Mouse (Mus musculus): ENCODE results near the gene Rprml.
A peak's percentile ranks its signal among the peaks of the same experiment; 100 is the strongest.

Gene Rprml

GRCm38 (mm10) chr11:103649301-103649982 is at the start of gene Rprml:
TSS of gene Rprml (plus strand) at chr11:103649570.
- DNase-seq (ENCODE audit: inconsistent ontology term) = peak; percentile 46

GRCm38 (mm10) chr11:103606611-103607010 is 42.8 kb upstream of the Rprml start:
- DNase-seq (ENCODE audit: inconsistent ontology term) = no peak

GRCm38 (mm10) chr11:103610772-103611171 is 38.6 kb upstream of the Rprml start:
- no peak for DNase-seq (ENCODE audit: inconsistent ontology term)

GRCm38 (mm10) chr11:103621040-103621439 is 28.3 kb upstream of the Rprml start, which contains the start of gene Gm884:
TSS of gene Gm884 (minus strand) at chr11:103621140.
- DNase-seq (ENCODE audit: inconsistent ontology term) = no peak

GRCm38 (mm10) chr11:103627453-103627852 is 21.9 kb upstream of the Rprml start:
- no peak for DNase-seq (ENCODE audit: inconsistent ontology term)

GRCm38 (mm10) chr11:103634806-103635205 is 14.6 kb upstream of the Rprml start:
- DNase-seq (ENCODE audit: inconsistent ontology term) = no peak

- no peak for DNase-seq (ENCODE audit: inconsistent ontology term)
Measured at GRCm38 (mm10) chr11:103635481-103635880, 13.9 kb upstream of the Rprml start.

GRCm38 (mm10) chr11:103636261-103636660 is 13.1 kb upstream of the Rprml start:
- no peak for DNase-seq (ENCODE audit: inconsistent ontology term)

- no peak for DNase-seq (ENCODE audit: inconsistent ontology term)
Measured at GRCm38 (mm10) chr11:103638790-103639189, 10.6 kb upstream of the Rprml start, which contains the start of gene Lyzl6. TSS of gene Lyzl6 (minus strand) at chr11:103638890.

- DNase-seq (ENCODE audit: inconsistent ontology term) = peak; percentile 34
Measured at GRCm38 (mm10) chr11:103639407-103639946, 9.9 kb upstream of the Rprml start.

GRCm38 (mm10) chr11:103643211-103643610 is 6.2 kb upstream of the Rprml start:
- no peak for DNase-seq (ENCODE audit: inconsistent ontology term)

- DNase-seq (ENCODE audit: inconsistent ontology term) = no peak
Measured at GRCm38 (mm10) chr11:103645731-103646130, 3.6 kb upstream of the Rprml start.

- DNase-seq (ENCODE audit: inconsistent ontology term) = no peak
Measured at GRCm38 (mm10) chr11:103646301-103646700, 3.1 kb upstream of the Rprml start.

- no peak for DNase-seq (ENCODE audit: inconsistent ontology term)
Measured at GRCm38 (mm10) chr11:103647921-103648620, 1.3 kb upstream of the Rprml start.

GRCm38 (mm10) chr11:103648656-103649055 is 714 bp upstream of the Rprml start:
- DNase-seq (ENCODE audit: inconsistent ontology term) = no peak

GRCm38 (mm10) chr11:103649983-103650493 is 668 bp downstream of the Rprml start:
- DNase-seq (ENCODE audit: inconsistent ontology term) = no peak

- DNase-seq (ENCODE audit: inconsistent ontology term) = no peak
Measured at GRCm38 (mm10) chr11:103651426-103651825, 2.1 kb downstream of the Rprml start.

- DNase-seq (ENCODE audit: inconsistent ontology term) = no peak
Measured at GRCm38 (mm10) chr11:103653359-103653965, 4.1 kb downstream of the Rprml start.

- DNase-seq (ENCODE audit: inconsistent ontology term) = peak; percentile 41
Measured at GRCm38 (mm10) chr11:103656520-103656919, 7.2 kb downstream of the Rprml start.

GRCm38 (mm10) chr11:103658189-103658588 is 8.8 kb downstream of the Rprml start:
- DNase-seq (ENCODE audit: inconsistent ontology term) = no peak

- no peak for DNase-seq (ENCODE audit: inconsistent ontology term)
Measured at GRCm38 (mm10) chr11:103661863-103662262, 12.5 kb downstream of the Rprml start.

- no peak for DNase-seq (ENCODE audit: inconsistent ontology term)
Measured at GRCm38 (mm10) chr11:103662546-103662945, 13.2 kb downstream of the Rprml start.
